Mouse (Mus musculus) ES-E14 (cell line): ENCODE results near the gene Lrrc41. TPM values are rescaled to one million over a fixed set of nuclear protein-coding genes. Genes with fewer than 3 reads are reported as not detected.
A peak's percentile ranks its signal among the peaks of the same experiment; 100 is the strongest.

Experiments used
- DNase-seq: peaks from one replicate; pipeline ENCODE4 v3.0.0-alpha.2; 2013; ENCODE audit warnings: low read depth, low spot score
- H3K27ac ChIP-seq: 2 replicates; pipeline ENCODE4 v1.5.1; 2012; ENCODE audit warnings: low read depth, mild to moderate bottlenecking, low read length, moderate library complexity, mixed read lengths; ENCODE audit not compliant: poor library complexity, insufficient read depth, severe bottlenecking
- H3K36me3 ChIP-seq: 2 replicates; pipeline ENCODE4 v1.6.1; 2012; ENCODE audit warnings: mild to moderate bottlenecking, low read length, moderate library complexity, mixed read lengths; ENCODE audit not compliant: control insufficient read depth, poor library complexity, insufficient read depth, severe bottlenecking
- H3K4me1 ChIP-seq, 2 experiments: fragments of 150-350 bp in 1 of 2; sonication (generic) in 1 of 2; 2 replicates each; pipeline ENCODE4 v1.6.1; 2012; ENCODE audit warnings: low read length in 2 of 2, mild to moderate bottlenecking in 1 of 2, mixed read lengths in 1 of 2; ENCODE audit not compliant: control insufficient read depth in 2 of 2, insufficient read depth in 2 of 2, poor library complexity in 1 of 2
- H3K4me3 ChIP-seq, 2 experiments: fragments of 150-350 bp in 1 of 2; sonication (generic) in 1 of 2; 2 replicates each; pipeline ENCODE4 v1.5.1; 2012; ENCODE audit warnings: low read length in 2 of 2, low read depth in 1 of 2, mild to moderate bottlenecking in 1 of 2, mixed read lengths in 1 of 2; ENCODE audit not compliant: insufficient read depth in 1 of 2, poor library complexity in 1 of 2, severe bottlenecking in 1 of 2
- H3K9ac ChIP-seq: 2 replicates; pipeline ENCODE4 v1.6.1; 2012; ENCODE audit warnings: low read depth, mild to moderate bottlenecking, low read length, mixed read lengths; ENCODE audit not compliant: poor library complexity, insufficient read depth, severe bottlenecking
- H3K9me3 ChIP-seq: fragments of 150-350 bp; sonication (generic); 2 replicates; pipeline ENCODE4 v1.6.1; 2012; ENCODE audit warnings: low read depth, mild to moderate bottlenecking, low read length; ENCODE audit not compliant: control insufficient read depth, insufficient read depth
- CHD2 ChIP-seq: IDR thresholded peaks from 2 replicates; pipeline ENCODE4 v1.6.1; 2014; ENCODE audit warnings: mild to moderate bottlenecking, low read depth, low read length, inconsistent platforms
- HCFC1 ChIP-seq: IDR thresholded peaks from 2 replicates; pipeline ENCODE4 v1.6.1; 2012; ENCODE audit warnings: low read length, inconsistent platforms, borderline replicate concordance; ENCODE audit not compliant: insufficient read depth
- MAFK ChIP-seq: IDR thresholded peaks from 2 replicates; pipeline ENCODE4 v1.6.1; 2014; ENCODE audit warnings: mild to moderate bottlenecking, low read depth, low read length, inconsistent platforms; ENCODE audit not compliant: insufficient read depth
- ZC3H11A ChIP-seq: IDR thresholded peaks from 2 replicates; pipeline ENCODE4 v1.6.1; 2012; ENCODE audit warnings: low read depth, mild to moderate bottlenecking, inconsistent platforms, low read length, borderline replicate concordance
- ZNF384 ChIP-seq: IDR thresholded peaks from 2 replicates; pipeline ENCODE4 v1.6.1; 2012; ENCODE audit warnings: low read depth, low read length, inconsistent platforms
- in situ Hi-C, 2 experiments: fragments of 600-800 bp; cut with MboI; formaldehyde crosslinking; loops; one replicate each; pipeline ENCODE4 v1.15.1; 2025; ENCODE audit warnings: low sequenced_read_pairs in 2 of 2, inconsistent platforms in 1 of 2; ENCODE audit not compliant: unreplicated experiment in 2 of 2
- total RNA-seq: library from RNA; depleted of rRNA; stranded (reverse); fragments of 300-350 nt; gene quantifications from 2 replicates; pipeline ENCODE4 v1.2.3, GENCODE M21; 2012

The Lrrc41 gene
- total RNA-seq, 1 experiment: 42.0 TPM

- DNase-seq: no peak
- no peak overlapping the region for H3K27ac ChIP-seq
- TF ChIP-seq MAFK: no peak
- TF ChIP-seq HCFC1: no peak
- TF ChIP-seq ZNF384: no peak
- H3K9me3 ChIP-seq: no peaks in the 10 kb centered on the region
- no peak overlapping the region for H3K9ac ChIP-seq
- peaks cover 2% of the 10 kb centered on the region for H3K36me3 ChIP-seq
- H3K4me1 ChIP-seq: no peaks in the 10 kb centered on the region; a peak in 1 of 4 replicates
- in situ Hi-C loops: no loop called here
- no peak overlapping the region for H3K4me3 ChIP-seq
These were observed 11.2 kb upstream of the Lrrc41 start for GRCm38 (mm10) chr4:116063855-116064254.

DNA sequence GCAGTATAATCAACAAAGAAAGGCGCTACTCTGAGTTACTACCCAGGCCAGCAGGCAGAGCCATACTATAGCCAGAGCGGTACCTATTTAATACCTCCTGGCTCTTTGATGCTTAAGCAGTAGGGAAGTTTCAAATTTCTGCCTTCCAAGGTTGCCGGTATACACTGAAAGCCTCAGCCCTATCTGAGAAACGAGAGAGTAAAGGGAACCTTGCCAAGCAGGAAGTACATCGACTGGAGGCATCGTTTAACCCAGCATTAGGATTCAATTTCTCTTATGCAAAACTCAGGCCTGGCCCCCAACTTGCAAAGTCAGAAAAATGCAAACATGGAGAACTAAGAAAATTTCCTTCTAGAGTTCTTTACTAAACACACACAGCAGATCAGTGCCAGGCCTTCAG, 5.0 kb upstream of the Lrrc41 start:
- H3K4me3 ChIP-seq: no peak overlapping the region
- no peak overlapping the region for H3K9ac ChIP-seq
- in situ Hi-C loops: no loop called here
- peaks cover 5% of the 10 kb centered on the region for H3K36me3 ChIP-seq
- no peak overlapping the region for H3K27ac ChIP-seq
- H3K9me3 ChIP-seq: no peaks in the 10 kb centered on the region
- no peak for TF ChIP-seq CHD2
- no peak for TF ChIP-seq MAFK
- no peak for TF ChIP-seq HCFC1
- no peak for TF ChIP-seq ZC3H11A
- no peak for TF ChIP-seq ZNF384
- no peak for DNase-seq
- peaks cover 0 to 2% of the 10 kb centered on the region in 2 experiments; a peak in 1 of 4 replicates for H3K4me1 ChIP-seq

- in situ Hi-C loops: no loop called here
- Histone ChIP-seq H3K9me3 (no peaks in the 10 kb centered on the region), H3K9ac (no peak overlapping the region; the same call in 1 of the 2 replicates), H3K27ac (no peak overlapping the region), H3K36me3 (peaks cover 3% of the 10 kb centered on the region), H3K4me1 (peaks cover 0 to 10% of the 10 kb centered on the region in 2 experiments; a peak in 3 of 4 replicates), H3K4me3 (no peak overlapping the region)
- no peak for DNase-seq
- TF ChIP-seq CHD2 (no peak), ZNF384 (no peak), HCFC1 (no peak), MAFK (no peak), ZC3H11A (no peak)
These were observed 1.9 kb upstream of the Lrrc41 start for GRCm38 (mm10) chr4:116073146-116073545.

DNA sequence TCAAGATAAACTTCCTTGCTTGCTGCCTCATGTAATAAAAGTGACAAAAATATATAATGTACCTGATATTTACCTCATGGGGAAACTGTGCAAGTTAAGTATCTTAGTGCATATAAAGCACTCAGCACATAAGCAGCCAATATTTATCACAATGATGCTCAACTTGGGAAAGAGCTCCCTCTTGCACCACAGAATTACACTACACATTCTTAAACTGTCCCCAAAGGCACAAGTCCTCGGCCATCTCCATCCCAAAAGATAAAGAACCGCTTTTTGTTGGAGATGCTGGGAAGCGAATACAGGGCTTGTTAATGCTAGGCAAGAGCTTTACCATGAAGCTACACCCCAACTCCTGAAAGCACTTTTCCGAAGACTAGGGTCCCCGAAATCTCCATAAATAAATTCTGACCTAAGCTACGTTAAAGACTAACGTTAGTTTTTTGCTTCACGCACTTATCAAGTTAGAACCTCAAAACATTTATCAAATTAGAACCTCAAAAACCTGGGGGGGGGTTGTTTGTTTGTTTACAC, 859 bp upstream of the Lrrc41 start:
- Histone ChIP-seq H3K27ac (no peak overlapping the region; the same call in 1 of the 2 replicates), H3K9me3 (no peaks in the 10 kb centered on the region), H3K4me3 (peak overlapping the region; percentile 84 to 95), H3K4me1 (peaks cover 0 to 10% of the 10 kb centered on the region in 2 experiments; a peak in 3 of 4 replicates), H3K9ac (peak overlapping the region; percentile 88; the same call in 1 of the 2 replicates), H3K36me3 (peaks cover 3% of the 10 kb centered on the region)
- DNase-seq: no peak
- in situ Hi-C loops: no loop called here
- TF ChIP-seq ZNF384: no peak
- TF ChIP-seq CHD2: no peak
- TF ChIP-seq MAFK: no peak
- TF ChIP-seq ZC3H11A: no peak
- no peak for TF ChIP-seq HCFC1
